Mouse (Mus musculus): ENCODE results near the gene Msrb3. TPM values are rescaled to one million over a fixed set of nuclear protein-coding genes. Genes with fewer than 3 reads are reported as not detected.

Gene Msrb3
- polyA plus RNA-seq, 1 experiment from 2014 or later = 29.6 TPM

DNA sequence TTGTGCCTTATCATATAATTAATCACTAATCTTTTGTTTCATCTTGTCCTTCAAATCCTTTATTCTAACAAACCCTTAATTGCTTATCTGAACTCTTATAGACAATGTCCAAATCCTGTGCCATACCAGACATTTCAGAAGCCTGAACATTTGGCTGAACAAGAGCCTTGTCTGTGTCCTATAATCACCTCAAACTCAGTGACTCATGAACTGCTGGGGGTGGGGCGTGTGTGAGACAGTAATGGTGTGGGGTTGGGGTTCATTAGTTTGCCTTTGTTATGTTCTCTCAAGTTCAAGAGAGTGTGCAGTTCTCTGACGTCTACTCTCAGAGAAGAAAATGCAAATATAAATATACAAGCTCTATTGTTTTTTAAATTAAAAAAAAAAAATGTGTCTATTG is 22.6 kb upstream of the Msrb3 start:
- no peaks in the 10 kb centered on the region; the same call in 1 of the 2 replicates for H3K36me3 ChIP-seq (ENCODE audit: control insufficient read depth, insufficient read depth, low read length)
- 57% methylated on average over 2 of the region's 2 CpGs for WGBS
- no peaks in the 10 kb centered on the region for H3K4me1 ChIP-seq (ENCODE audit: control insufficient read depth, insufficient read depth, low read length)
- no peak for ATAC-seq (ENCODE audit: insufficient read depth, low FRiP score)
- H3K9me3 ChIP-seq (replicated peaks; ENCODE audit: control insufficient read depth, low read length) = no peaks in the 10 kb centered on the region
- H3K9ac ChIP-seq (ENCODE audit: low read length) = no peak overlapping the region
- H3K27ac ChIP-seq (ENCODE audit: low read length) = no peak overlapping the region
- no peak overlapping the region for H3K4me2 ChIP-seq (ENCODE audit: low read depth, low read length)
- H3K27me3 ChIP-seq (ENCODE audit: control insufficient read depth, insufficient read depth, low read length) = no peaks in the 10 kb centered on the region
- H3K4me3 ChIP-seq (replicated peaks; ENCODE audit: low read length) = no peak overlapping the region

DNA sequence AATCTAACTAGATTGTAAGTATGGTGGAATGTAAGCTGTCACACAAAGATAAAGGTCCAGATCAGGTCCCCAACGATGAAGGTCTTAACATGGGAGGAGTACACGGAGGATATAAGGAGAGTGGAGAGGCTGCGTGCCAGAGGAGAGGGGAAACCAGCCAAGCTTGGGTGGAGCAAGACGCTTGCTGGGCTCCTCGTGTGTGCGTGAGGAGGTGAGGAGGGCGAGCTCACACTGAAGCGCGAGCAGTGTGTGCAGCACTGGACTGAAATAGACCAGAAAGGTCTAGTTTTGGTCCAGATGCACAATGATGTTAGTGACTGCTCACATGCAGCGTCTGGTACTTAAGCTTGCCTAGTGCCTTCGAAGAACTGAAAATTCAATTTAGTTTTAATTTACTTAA is 21.7 kb upstream of the Msrb3 start:
- Histone ChIP-seq H3K4me2 (ENCODE audit: low read depth, low read length) (no peak overlapping the region), H3K4me3 (replicated peaks; ENCODE audit: low read length) (no peak overlapping the region), H3K9ac (ENCODE audit: low read length) (no peak overlapping the region), H3K36me3 (ENCODE audit: control insufficient read depth, insufficient read depth, low read length) (no peaks in the 10 kb centered on the region; the same call in 1 of the 2 replicates), H3K27me3 (ENCODE audit: control insufficient read depth, insufficient read depth, low read length) (no peaks in the 10 kb centered on the region), H3K9me3 (replicated peaks; ENCODE audit: control insufficient read depth, low read length) (no peaks in the 10 kb centered on the region), H3K4me1 (ENCODE audit: control insufficient read depth, insufficient read depth, low read length) (peaks cover under 1% of the 10 kb centered on the region; the same call in 1 of the 2 replicates), H3K27ac (ENCODE audit: low read length) (no peak overlapping the region)
- ATAC-seq (ENCODE audit: insufficient read depth, low FRiP score) = no peak
- WGBS = 70% methylated on average over 11 of the region's 11 CpGs

DNA sequence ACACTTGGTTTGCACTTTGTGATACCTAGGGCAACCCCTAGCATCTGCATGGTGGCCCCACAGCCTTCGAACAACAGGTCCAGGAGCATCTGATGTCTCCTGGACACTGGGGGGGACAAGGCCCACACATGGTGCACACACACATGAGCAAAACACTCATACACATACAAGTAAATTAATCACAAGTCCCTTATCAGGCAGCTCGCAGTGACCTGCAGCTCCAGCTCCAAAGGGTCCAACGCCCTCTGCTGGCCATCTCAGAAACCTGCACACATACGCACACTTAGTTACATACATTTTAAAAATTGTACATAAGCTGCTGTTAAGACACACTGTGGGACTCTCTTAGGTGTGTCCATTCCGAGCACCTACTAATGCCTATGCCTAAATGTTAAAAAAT is 17.3 kb upstream of the Msrb3 start:
- no peak overlapping the region for H3K4me2 ChIP-seq (ENCODE audit: low read depth, low read length)
- no peak for ATAC-seq (ENCODE audit: insufficient read depth, low FRiP score)
- no peak overlapping the region for H3K4me3 ChIP-seq (replicated peaks; ENCODE audit: low read length)
- no peak overlapping the region for H3K9ac ChIP-seq (ENCODE audit: low read length)
- no peak overlapping the region for H3K27ac ChIP-seq (ENCODE audit: low read length)
- no peaks in the 10 kb centered on the region for H3K9me3 ChIP-seq (replicated peaks; ENCODE audit: control insufficient read depth, low read length)
- no peaks in the 10 kb centered on the region for H3K36me3 ChIP-seq (ENCODE audit: control insufficient read depth, insufficient read depth, low read length)
- no peaks in the 10 kb centered on the region for H3K27me3 ChIP-seq (ENCODE audit: control insufficient read depth, insufficient read depth, low read length)
- WGBS = 87% methylated on average over 5 of the region's 5 CpGs
- peaks cover 7% of the 10 kb centered on the region; the same call in 1 of the 2 replicates for H3K4me1 ChIP-seq (ENCODE audit: control insufficient read depth, insufficient read depth, low read length)

DNA sequence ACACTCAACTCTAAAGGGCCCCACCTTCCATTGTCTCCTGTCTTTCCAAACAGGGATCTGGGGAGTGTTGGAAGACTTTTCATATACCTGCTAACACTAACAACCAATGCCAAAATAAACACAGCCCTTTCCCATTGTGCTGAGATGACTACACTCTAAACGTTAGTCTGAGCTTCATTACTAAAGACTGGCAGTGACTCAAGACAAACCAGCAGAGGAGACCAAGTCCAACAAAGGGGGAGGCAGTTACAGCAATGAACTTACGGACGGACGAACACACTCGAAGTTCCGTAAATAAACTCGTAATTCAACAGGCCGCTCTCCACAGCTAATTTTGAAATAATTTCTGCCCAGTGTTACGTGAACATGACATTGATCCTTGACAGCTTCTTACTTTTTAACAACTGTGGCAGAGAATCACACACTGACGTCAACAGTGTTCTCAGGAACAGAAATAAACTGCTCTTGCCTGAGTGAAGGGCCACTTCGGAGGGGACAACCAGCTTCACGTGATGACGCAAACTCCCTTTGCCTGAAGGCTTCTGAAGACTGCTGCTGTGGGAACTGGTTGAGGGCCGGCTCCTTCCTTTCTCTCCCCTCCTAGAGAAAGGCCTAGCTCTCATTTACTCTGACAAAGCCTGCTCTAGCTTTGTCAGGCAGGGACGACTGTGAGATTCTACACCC is 16.2 kb upstream of the Msrb3 start:
- H3K4me2 ChIP-seq (ENCODE audit: low read depth, low read length) = no peak overlapping the region
- no peaks in the 10 kb centered on the region for H3K36me3 ChIP-seq (ENCODE audit: control insufficient read depth, insufficient read depth, low read length)
- peak overlapping the region; percentile 82 for H3K27ac ChIP-seq (ENCODE audit: low read length)
- peak; percentile 78 for ATAC-seq (ENCODE audit: insufficient read depth, low FRiP score)
- no peaks in the 10 kb centered on the region for H3K9me3 ChIP-seq (replicated peaks; ENCODE audit: control insufficient read depth, low read length)
- no peaks in the 10 kb centered on the region for H3K27me3 ChIP-seq (ENCODE audit: control insufficient read depth, insufficient read depth, low read length)
- WGBS = 57% methylated on average over 15 of the region's 15 CpGs
- H3K4me1 ChIP-seq (ENCODE audit: control insufficient read depth, insufficient read depth, low read length) = peaks cover 7% of the 10 kb centered on the region; the same call in 1 of the 2 replicates
- H3K9ac ChIP-seq (ENCODE audit: low read length) = peak overlapping the region; percentile 18; the same call in 1 of the 2 replicates
- no peak overlapping the region for H3K4me3 ChIP-seq (replicated peaks; ENCODE audit: low read length)

DNA sequence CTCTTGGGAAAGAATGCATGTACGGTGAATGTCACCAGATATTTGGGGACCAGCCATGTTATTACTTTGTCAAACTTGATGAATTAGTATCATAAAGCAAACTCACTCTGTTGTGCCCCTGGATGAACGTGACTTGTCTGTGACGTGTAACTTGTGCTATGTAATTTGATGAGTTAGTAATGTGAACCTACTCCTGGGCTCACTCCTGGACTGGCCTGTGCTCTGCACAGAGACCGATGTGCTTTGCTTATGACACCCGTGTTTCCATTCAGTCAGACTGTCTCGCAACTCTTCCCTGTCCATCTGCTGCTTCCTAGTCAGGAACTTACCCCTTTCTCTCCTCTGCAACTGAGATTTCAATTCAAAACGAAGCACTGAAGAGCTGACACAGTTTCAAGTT is 15.4 kb upstream of the Msrb3 start:
- ATAC-seq (ENCODE audit: insufficient read depth, low FRiP score) = no peak
- no peak overlapping the region for H3K4me3 ChIP-seq (replicated peaks; ENCODE audit: low read length)
- 65% methylated on average over 7 of the region's 7 CpGs for WGBS

DNA sequence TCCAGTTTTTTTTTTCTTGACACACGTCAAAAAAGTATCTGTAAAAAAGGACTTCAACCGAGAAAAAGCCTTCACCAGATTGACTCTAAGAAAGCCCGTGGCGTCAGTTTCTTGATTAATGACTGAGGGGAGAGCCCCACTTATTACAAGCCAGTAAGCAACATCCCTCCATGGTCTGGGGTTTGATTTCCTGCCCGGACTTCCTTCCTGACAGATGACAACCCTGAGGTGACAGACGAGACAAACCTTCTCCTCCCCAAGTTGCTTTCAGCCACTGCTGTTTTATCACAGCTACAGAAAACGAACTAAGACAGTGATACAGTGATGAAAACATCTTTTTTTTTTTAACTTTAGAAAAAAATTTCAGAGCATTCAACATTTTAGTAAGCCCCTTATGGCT is 14.9 kb upstream of the Msrb3 start:
- H3K27ac ChIP-seq (ENCODE audit: low read length) = no peak overlapping the region
- no peak overlapping the region for H3K9ac ChIP-seq (ENCODE audit: low read length)
- no peaks in the 10 kb centered on the region for H3K27me3 ChIP-seq (ENCODE audit: control insufficient read depth, insufficient read depth, low read length)
- no peak for ATAC-seq (ENCODE audit: insufficient read depth, low FRiP score)
- H3K4me3 ChIP-seq (replicated peaks; ENCODE audit: low read length) = no peak overlapping the region
- peaks cover 7% of the 10 kb centered on the region; the same call in 1 of the 2 replicates for H3K4me1 ChIP-seq (ENCODE audit: control insufficient read depth, insufficient read depth, low read length)
- H3K36me3 ChIP-seq (ENCODE audit: control insufficient read depth, insufficient read depth, low read length) = no peaks in the 10 kb centered on the region
- H3K4me2 ChIP-seq (ENCODE audit: low read depth, low read length) = no peak overlapping the region
- 51% methylated on average over 7 of the region's 7 CpGs for WGBS
- no peaks in the 10 kb centered on the region for H3K9me3 ChIP-seq (replicated peaks; ENCODE audit: control insufficient read depth, low read length)

More for the DNA sequence above, 15.4 kb upstream of the Msrb3 start:
- Histone ChIP-seq H3K9me3 (replicated peaks; ENCODE audit: control insufficient read depth, low read length) (no peaks in the 10 kb centered on the region), H3K9ac (ENCODE audit: low read length) (no peak overlapping the region), H3K4me2 (ENCODE audit: low read depth, low read length) (no peak overlapping the region), H3K36me3 (ENCODE audit: control insufficient read depth, insufficient read depth, low read length) (no peaks in the 10 kb centered on the region), H3K27ac (ENCODE audit: low read length) (peak overlapping the region; percentile 15), H3K27me3 (ENCODE audit: control insufficient read depth, insufficient read depth, low read length) (no peaks in the 10 kb centered on the region), H3K4me1 (ENCODE audit: control insufficient read depth, insufficient read depth, low read length) (peaks cover 7% of the 10 kb centered on the region; the same call in 1 of the 2 replicates)

DNA sequence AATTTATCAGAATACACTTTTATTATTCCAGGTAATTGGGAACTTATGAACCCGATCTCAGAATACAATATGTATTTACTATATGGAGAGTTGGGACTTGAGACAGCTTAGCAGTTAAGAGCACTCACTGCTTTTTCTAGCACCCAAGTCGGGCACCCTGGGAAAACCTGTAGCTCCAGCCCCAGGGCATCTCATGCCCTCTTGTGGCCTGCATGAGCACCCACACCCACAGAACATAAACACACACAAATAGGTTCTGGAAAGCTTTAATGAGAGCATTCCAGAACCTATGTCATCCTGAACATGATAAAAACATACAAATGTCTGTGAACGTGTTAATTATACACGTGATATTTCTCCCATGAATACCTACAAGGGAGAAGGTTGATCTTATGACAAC is 13.1 kb upstream of the Msrb3 start:
- Histone ChIP-seq H3K27ac (ENCODE audit: low read length) (no peak overlapping the region), H3K9ac (ENCODE audit: low read length) (no peak overlapping the region), H3K4me2 (ENCODE audit: low read depth, low read length) (no peak overlapping the region), H3K27me3 (ENCODE audit: control insufficient read depth, insufficient read depth, low read length) (no peaks in the 10 kb centered on the region), H3K4me1 (ENCODE audit: control insufficient read depth, insufficient read depth, low read length) (peaks cover 7% of the 10 kb centered on the region; the same call in 1 of the 2 replicates), H3K36me3 (ENCODE audit: control insufficient read depth, insufficient read depth, low read length) (no peaks in the 10 kb centered on the region), H3K4me3 (replicated peaks; ENCODE audit: low read length) (no peak overlapping the region), H3K9me3 (replicated peaks; ENCODE audit: control insufficient read depth, low read length) (no peaks in the 10 kb centered on the region)
- ATAC-seq (ENCODE audit: insufficient read depth, low FRiP score) = no peak
- 82% methylated on average over 4 of the region's 4 CpGs for WGBS

DNA sequence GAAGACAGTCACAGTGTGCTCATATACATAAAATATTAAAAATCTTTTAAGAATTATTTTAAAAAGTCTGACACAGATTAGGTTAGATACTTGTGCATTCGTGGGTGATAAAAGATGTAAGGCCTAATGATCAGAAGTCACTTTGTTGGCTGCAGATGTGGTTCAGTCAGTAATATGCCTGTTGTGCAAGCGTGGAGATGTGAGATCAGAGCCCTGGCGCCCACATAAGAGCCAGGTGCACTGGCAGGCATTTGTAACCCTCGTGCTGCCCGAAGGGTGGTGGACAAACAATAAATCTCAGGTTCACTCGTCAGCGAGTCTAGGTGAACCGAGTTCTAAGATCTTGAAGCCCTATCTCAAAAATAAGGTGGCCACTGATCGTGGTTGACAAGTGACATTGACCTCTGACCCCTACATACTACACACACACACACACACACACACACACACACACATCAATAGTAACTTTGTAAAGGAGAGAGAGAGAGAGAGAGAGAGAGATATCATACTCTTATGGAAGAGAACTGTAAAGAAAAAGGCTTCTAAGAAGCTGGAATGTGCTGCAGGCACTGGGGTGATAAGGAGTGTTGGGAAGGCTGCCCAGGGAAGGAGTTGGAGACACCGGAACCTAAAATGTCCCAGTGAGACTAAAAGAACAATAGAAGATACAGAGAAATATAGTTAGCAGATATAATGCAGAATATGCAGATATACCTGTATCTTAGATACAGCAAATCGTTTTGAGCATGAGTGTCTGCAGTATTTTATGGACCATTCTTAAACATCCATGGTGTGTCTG is 10.1 kb upstream of the Msrb3 start:
- peaks cover 3% of the 10 kb centered on the region; the same call in 1 of the 2 replicates for H3K9me3 ChIP-seq (replicated peaks; ENCODE audit: control insufficient read depth, low read length)
- no peak overlapping the region for H3K4me2 ChIP-seq (ENCODE audit: low read depth, low read length)
- no peak for ATAC-seq (ENCODE audit: insufficient read depth, low FRiP score)
- 76% methylated on average over 11 of the region's 11 CpGs for WGBS
- no peak overlapping the region for H3K9ac ChIP-seq (ENCODE audit: low read length)
- no peaks in the 10 kb centered on the region for H3K4me1 ChIP-seq (ENCODE audit: control insufficient read depth, insufficient read depth, low read length)
- no peak overlapping the region for H3K27ac ChIP-seq (ENCODE audit: low read length)
- no peak overlapping the region for H3K4me3 ChIP-seq (replicated peaks; ENCODE audit: low read length)
- H3K36me3 ChIP-seq (ENCODE audit: control insufficient read depth, insufficient read depth, low read length) = no peaks in the 10 kb centered on the region
- no peaks in the 10 kb centered on the region for H3K27me3 ChIP-seq (ENCODE audit: control insufficient read depth, insufficient read depth, low read length)

DNA sequence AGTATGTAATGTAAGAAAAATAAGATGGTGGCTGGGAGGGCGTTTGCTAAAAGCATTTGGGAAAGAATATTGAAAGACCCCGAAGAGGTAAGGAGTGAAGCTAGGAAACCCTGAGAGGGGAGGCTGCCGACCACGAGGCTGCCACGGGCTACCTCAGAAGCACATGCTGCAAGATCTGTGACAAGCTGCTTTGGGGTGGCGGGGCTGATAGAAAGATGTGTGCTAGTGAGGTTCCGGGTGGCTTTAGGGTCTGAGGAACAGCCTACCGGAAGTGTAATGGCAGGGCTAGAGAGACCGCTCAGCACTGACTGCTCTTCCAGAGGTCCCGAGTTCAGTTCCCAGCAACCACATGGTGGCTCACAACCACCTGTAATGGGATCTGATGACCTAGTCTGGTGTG is 5.8 kb upstream of the Msrb3 start:
- Histone ChIP-seq H3K4me1 (ENCODE audit: control insufficient read depth, insufficient read depth, low read length) (0 out of 2 replicates have a peak, but pooled peaks cover 6% of the 10 kb centered on the region), H3K9me3 (replicated peaks; ENCODE audit: control insufficient read depth, low read length) (peaks cover 3% of the 10 kb centered on the region; the same call in 1 of the 2 replicates), H3K36me3 (ENCODE audit: control insufficient read depth, insufficient read depth, low read length) (no peaks in the 10 kb centered on the region), H3K27me3 (ENCODE audit: control insufficient read depth, insufficient read depth, low read length) (no peaks in the 10 kb centered on the region), H3K4me2 (ENCODE audit: low read depth, low read length) (no peak overlapping the region), H3K4me3 (replicated peaks; ENCODE audit: low read length) (no peak overlapping the region), H3K27ac (ENCODE audit: low read length) (no peak overlapping the region), H3K9ac (ENCODE audit: low read length) (no peak overlapping the region)
- ATAC-seq (ENCODE audit: insufficient read depth, low FRiP score) = no peak
- WGBS = 85% methylated on average over 10 of the region's 10 CpGs

Measured in stomach, embryonic 16.5 days (tissue).